Mouse (Mus musculus) right cerebral cortex, adult 18-20 months (tissue): Measurements from ENCODE around the gene 9930111J21Rik2.
"Not testable (repeated sequence)": the region's sequence is repeated elsewhere in the genome, so short reads cannot be mapped to it uniquely, and the experiment has no call there.

ENCODE experiments used
- DNase-seq: peaks from one replicate; pipeline ENCODE4 v3.0.0; 2022; ENCODE audit warnings: mixed read lengths

Gene 9930111J21Rik2

GRCm38 (mm10) chr11:49076001-49076757 is 25.1 kb upstream of the 9930111J21Rik2 start, which contains the start of gene Ifi47:
TSS of gene Ifi47 (plus strand) at chr11:49076587.
- not testable (repeated sequence) for DNase-seq

GRCm38 (mm10) chr11:49068358-49068757 is 17.3 kb upstream of the 9930111J21Rik2 start:
- DNase-seq, result no peak

GRCm38 (mm10) chr11:49063713-49064469 is 12.8 kb upstream of the 9930111J21Rik2 start, which contains the start of gene Tgtp2:
TSS of gene Tgtp2 (minus strand) at chr11:49064206.
- not testable (repeated sequence) for DNase-seq

- DNase-seq, result not testable (repeated sequence)
Observed at GRCm38 (mm10) chr11:49061865-49062264, 10.8 kb upstream of the 9930111J21Rik2 start.

GRCm38 (mm10) chr11:49060061-49060460 is 9.0 kb upstream of the 9930111J21Rik2 start:
- not testable (repeated sequence) for DNase-seq

GRCm38 (mm10) chr11:49051894-49052293 is 852 bp upstream of the 9930111J21Rik2 start:
- not testable (repeated sequence) for DNase-seq

GRCm38 (mm10) chr11:49050064-49050463 is 978 bp downstream of the 9930111J21Rik2 start:
- not testable (repeated sequence) for DNase-seq

- not testable (repeated sequence) for DNase-seq
Observed at GRCm38 (mm10) chr11:49012074-49012473, 39.0 kb downstream of the 9930111J21Rik2 start.

- DNase-seq, result not testable (repeated sequence)
Observed at GRCm38 (mm10) chr11:49006785-49007184, 44.3 kb downstream of the 9930111J21Rik2 start.

- DNase-seq, result not testable (repeated sequence)
Observed at GRCm38 (mm10) chr11:49006317-49006716, 44.7 kb downstream of the 9930111J21Rik2 start.

GRCm38 (mm10) chr11:49000411-49000810 is 50.6 kb downstream of the 9930111J21Rik2 start:
- not testable (repeated sequence) for DNase-seq

- DNase-seq, result not testable (repeated sequence)
Observed at GRCm38 (mm10) chr11:48994018-48994417, 57.0 kb downstream of the 9930111J21Rik2 start, which contains the start of gene Tgtp1. TSS of gene Tgtp1 (minus strand) at chr11:48994172.

- DNase-seq, result not testable (repeated sequence)
Observed at GRCm38 (mm10) chr11:48993296-48993695, 57.7 kb downstream of the 9930111J21Rik2 start.

GRCm38 (mm10) chr11:48991740-48992520 is 59.1 kb downstream of the 9930111J21Rik2 start, which contains the start of gene Gm12185:
TSS of gene Gm12185 (minus strand) at chr11:48992226.
- not testable (repeated sequence) for DNase-seq

GRCm38 (mm10) chr11:48989981-48990380 is 61.1 kb downstream of the 9930111J21Rik2 start:
- DNase-seq, result not testable (repeated sequence)

- DNase-seq, result not testable (repeated sequence)
Observed at GRCm38 (mm10) chr11:48988219-48988618, 62.8 kb downstream of the 9930111J21Rik2 start.

GRCm38 (mm10) chr11:48982848-48983247 is 68.2 kb downstream of the 9930111J21Rik2 start:
- DNase-seq, result not testable (repeated sequence)

GRCm38 (mm10) chr11:48980052-48980451 is 71.0 kb downstream of the 9930111J21Rik2 start:
- DNase-seq, result not testable (repeated sequence)

GRCm38 (mm10) chr11:48979251-48979650 is 71.8 kb downstream of the 9930111J21Rik2 start, which contains the start of gene 9930111J21Rik1:
TSS of gene 9930111J21Rik1 (minus strand) at chr11:48979398.
- not testable (repeated sequence) for DNase-seq

GRCm38 (mm10) chr11:48978240-48978939 is 72.7 kb downstream of the 9930111J21Rik2 start, which contains the start of gene Olfr56:
TSS of gene Olfr56 (plus strand) at chr11:48978889.
- DNase-seq, result not testable (repeated sequence)

- DNase-seq, result not testable (repeated sequence)
Observed at GRCm38 (mm10) chr11:48974686-48975085, 76.4 kb downstream of the 9930111J21Rik2 start.
